9 mouse cellular contexts compared by ENCODE assay signal in the genomic region with DNA sequence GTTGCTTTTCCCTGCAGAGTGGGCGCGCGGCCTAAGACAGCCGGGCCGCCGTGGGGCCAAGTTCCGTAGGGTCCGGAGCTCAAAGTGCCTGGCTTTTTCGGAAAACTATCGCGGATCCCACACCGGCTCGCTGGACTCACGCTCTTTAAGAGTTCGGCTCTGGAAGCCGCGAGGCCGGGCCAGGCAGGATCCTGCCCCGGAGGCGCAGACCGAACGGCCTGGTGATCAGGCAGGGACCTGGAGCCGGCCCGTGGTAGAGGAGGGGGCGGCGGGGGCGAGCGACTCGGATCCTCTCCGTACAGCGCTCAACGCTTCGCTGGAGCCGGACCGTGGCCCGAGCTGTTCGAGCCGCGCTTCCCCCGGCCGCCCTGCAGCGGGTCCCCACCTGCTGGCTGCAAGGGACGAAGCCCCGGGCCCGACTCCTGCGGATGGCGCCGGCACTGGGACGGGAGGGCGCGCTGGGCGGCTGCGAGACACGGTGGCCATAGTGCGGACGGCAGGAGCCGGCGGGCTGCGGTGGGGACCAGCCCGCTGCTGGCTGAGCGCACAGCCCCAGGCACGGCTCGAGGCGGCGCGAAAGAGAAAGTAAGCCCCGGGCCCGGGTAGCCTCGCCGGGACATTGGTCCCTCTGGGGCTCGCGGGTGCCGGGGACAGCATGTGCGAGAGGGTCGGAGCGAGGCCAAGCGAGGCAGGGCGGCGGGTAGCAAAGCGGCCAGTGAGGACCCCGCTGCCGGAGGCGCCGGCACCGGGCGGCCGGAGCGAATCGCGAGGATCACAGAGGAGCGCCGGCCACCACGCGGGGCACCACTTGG. TPM values are rescaled to one million over a fixed set of nuclear protein-coding genes. Genes with fewer than 3 reads are reported as not detected.
DNase-seq lines count a peak whose midpoint lies in the region; ATAC-seq and TF ChIP-seq lines count a peak whose summit lies in the region.
"Had no signal": no experiment of that assay in that cellular context is flagged by ENCODE, and none has a peak within 500 bp of the region (broad histone marks: within the 10 kb centered on the region; RNA-seq: fewer than 3 reads in every experiment).

No protein-coding gene starts in this region.

- peaks cover 73% of the 10 kb centered on the region for H3K27me3 ChIP-seq in kidney, postnatal 0 days (ENCODE audit: insufficient read depth, low read length)
- H3K27me3 ChIP-seq in megakaryocyte, embryonic 14.5 days (replicated peaks): peaks cover 91% of the 10 kb centered on the region
- H3K27me3 ChIP-seq: CH12.LX had no signal

- no peaks in the 10 kb centered on the region for H3K36me3 ChIP-seq in kidney, postnatal 0 days (ENCODE audit: insufficient read depth, low read length)
- no peaks in the 10 kb centered on the region for H3K36me3 ChIP-seq in megakaryocyte, embryonic 14.5 days (replicated peaks; ENCODE audit: low read length)

- peak overlapping the region; percentile 87 for H3K27ac ChIP-seq in kidney, postnatal 0 days

- peak overlapping the region; percentile 63 for H3K4me2 ChIP-seq in kidney, postnatal 0 days (ENCODE audit: low read length)

- ATAC-seq in granulocyte monocyte progenitor cell, adult 5-6 weeks (replicated peaks; ENCODE audit: poor library complexity, severe bottlenecking): peak; percentile 57
- 0 out of 2 replicates have a peak, but pooled peaks have one; percentile 4 for ATAC-seq in kidney, postnatal 0 days (replicated peaks; ENCODE audit: low FRiP score, low read depth)

- peak overlapping the region; percentile 74 for H3K4me3 ChIP-seq in kidney, postnatal 0 days (replicated peaks; ENCODE audit: low read depth, low read length)
- peak overlapping the region; percentile 91 for H3K4me3 ChIP-seq in megakaryocyte, embryonic 14.5 days (replicated peaks)

- no peaks in the 10 kb centered on the region for H3K9me3 ChIP-seq in kidney, postnatal 0 days (replicated peaks; ENCODE audit: low read length)
- no peaks in the 10 kb centered on the region; the same call in 1 of the 2 replicates for H3K9me3 ChIP-seq in megakaryocyte, embryonic 14.5 days

- H3K9ac ChIP-seq in kidney, postnatal 0 days (ENCODE audit: low read depth, low read length): peak overlapping the region; percentile 81

- peak; percentile 96 for DNase-seq in heart, adult 11 months
- DNase-seq in heart, adult 8-10 months (ENCODE audit: low spot score): no peak
- DNase-seq in adrenal gland, postnatal 36 days: peak; percentile 41 to 57
- peak; percentile 57 for DNase-seq in kidney, postnatal 0 days (ENCODE audit: low spot score)
- DNase-seq in testis, postnatal 14 days (ENCODE audit: low spot score): peak; percentile 39
- no peak for DNase-seq in right cerebral cortex, postnatal 14 days

- TF ChIP-seq CTCF in kidney, postnatal 0 days (IDR thresholded peaks at IDR 0.05; ENCODE audit: low read depth): no peak

- under 1% methylated on average over 87 of the region's 94 CpGs for WGBS in kidney, postnatal 0 days

- peaks cover 12% of the 10 kb centered on the region; the same call in 1 of the 2 replicates for H3K4me1 ChIP-seq in kidney, postnatal 0 days (replicated peaks; ENCODE audit: insufficient read depth, low read length)
- peaks cover 22% of the 10 kb centered on the region for H3K4me1 ChIP-seq in megakaryocyte, embryonic 14.5 days

RNA-seq across cellular contexts. Expression of a gene that starts 1.2 kb away (rescaled TPM):
- total RNA-seq in heart, adult 8-10 months (2022): 10 to 100 TPM; 12.6 to 15.7 (median 14.3) TPM
- 1 to 10 TPM; 4.2 to 6.4 TPM for total RNA-seq in adrenal gland, postnatal 36 days (2021)
- 2.5 and 3.7 TPM in 2 replicates for total RNA-seq in granulocyte monocyte progenitor cell, adult 5-6 weeks (2014; fragmentation: Nextera tagmentation)
- 1.4 and 3.1 TPM in 2 replicates for total RNA-seq in granulocyte monocyte progenitor cell, adult 5-6 weeks (2017)
- 19.0 and 22.5 TPM in 2 replicates for polyA plus RNA-seq in kidney, postnatal 0 days (2015; fragmentation: Nextera tagmentation; extraction: Ambion mirVana)
- polyA plus RNA-seq in megakaryocyte, embryonic 14.5 days (2012; ENCODE audit: insufficient read depth, low replicate concordance): not detected in 2 replicates
- total RNA-seq: CH12.LX had no signal

RNA-seq across cellular contexts. Expression of a gene that starts 32.2 kb away (rescaled TPM):
- total RNA-seq in heart, adult 8-10 months (2022): not detected
- total RNA-seq in adrenal gland, postnatal 36 days (2021): not detected
- not detected in 2 replicates for total RNA-seq in granulocyte monocyte progenitor cell, adult 5-6 weeks (2014; fragmentation: Nextera tagmentation)
- not detected in 2 replicates for total RNA-seq in granulocyte monocyte progenitor cell, adult 5-6 weeks (2017)
- not detected in 2 replicates for polyA plus RNA-seq in kidney, postnatal 0 days (2015; fragmentation: Nextera tagmentation; extraction: Ambion mirVana)
- not detected in 2 replicates for polyA plus RNA-seq in megakaryocyte, embryonic 14.5 days (2012; ENCODE audit: insufficient read depth, low replicate concordance)
- total RNA-seq: CH12.LX had no signal

Comparison
In these comparisons a context has a peak if more than half of its experiments do, and no peak if none do; other contexts are left out.
1. DNase-seq: peak in heart, adult 11 months (single experiment), adrenal gland, postnatal 36 days (2 of 2), kidney, postnatal 0 days (single experiment) and testis, postnatal 14 days (single experiment); none in heart, adult 8-10 months (single experiment) and right cerebral cortex, postnatal 14 days (single experiment).